Mouse (Mus musculus): ENCODE data around the gene Ranbp17. TPM values are rescaled to one million over a fixed set of nuclear protein-coding genes. Genes with fewer than 3 reads are reported as not detected.

The Ranbp17 gene
- total RNA-seq, 4 experiments from 2014 or later: 7.0 to 9.7 (median 9.3) TPM

DNA sequence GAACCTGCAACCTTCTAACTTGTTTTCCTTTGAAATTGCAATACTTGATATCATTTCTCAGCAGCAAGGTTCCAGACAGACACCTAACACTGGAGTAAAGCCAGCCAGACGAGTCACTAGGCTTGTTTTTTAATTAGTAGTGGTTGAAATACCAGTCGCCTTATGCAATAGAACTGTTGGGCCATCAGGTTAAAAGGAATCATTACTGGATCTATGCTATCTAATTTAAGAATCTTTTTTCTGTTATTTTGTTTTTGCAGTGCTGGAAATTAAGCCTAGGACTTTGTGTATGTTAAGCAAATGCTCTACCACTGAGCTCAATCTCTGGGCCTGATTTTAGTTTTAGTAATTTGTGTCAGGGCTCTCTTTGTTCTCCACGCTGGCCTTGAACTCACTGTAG, 91.3 kb downstream of the Ranbp17 start:
- no peak for DNase-seq (ENCODE audit: low spot score in 2 of 2)

DNA sequence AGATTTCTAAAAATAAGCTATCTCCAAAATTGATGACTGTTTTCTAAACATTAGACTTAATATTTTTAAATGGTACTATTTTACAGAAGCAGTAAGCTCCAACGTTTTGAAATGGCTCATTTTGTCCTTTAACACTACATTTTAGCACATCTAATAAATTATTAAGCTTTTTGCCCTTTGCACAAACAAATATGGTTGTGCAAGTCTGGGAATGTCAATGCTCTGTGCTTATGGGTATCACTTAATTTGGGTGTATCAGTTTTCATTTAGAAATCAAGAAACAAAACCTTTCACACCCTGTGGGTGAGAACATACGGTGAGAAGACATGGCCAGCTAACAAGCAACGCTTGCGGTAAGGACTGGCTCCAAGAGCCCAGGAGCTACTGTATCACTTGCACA, 108.9 kb downstream of the Ranbp17 start:
- DNase-seq (ENCODE audit: low spot score in 2 of 2): no peak

DNA sequence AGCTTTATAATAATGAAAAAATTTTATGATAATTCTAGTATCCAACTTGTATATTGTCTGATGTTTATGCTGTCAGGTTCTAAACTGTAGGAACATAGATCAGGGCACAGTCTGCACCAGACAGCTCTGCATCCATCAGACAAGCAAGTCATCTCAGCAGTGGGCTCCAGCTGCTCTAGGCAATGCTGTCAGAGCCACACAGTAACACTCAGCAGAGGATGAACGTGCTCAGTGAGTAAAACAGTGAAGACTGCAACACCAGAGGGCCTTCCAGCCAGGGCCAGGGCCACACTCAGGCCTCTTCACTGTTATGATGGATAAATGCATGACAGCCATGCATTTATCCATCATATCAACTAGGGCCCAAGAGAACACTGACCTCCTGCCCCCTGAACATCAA, 114.2 kb downstream of the Ranbp17 start:
- no peak for DNase-seq (ENCODE audit: low spot score in 2 of 2)

DNA sequence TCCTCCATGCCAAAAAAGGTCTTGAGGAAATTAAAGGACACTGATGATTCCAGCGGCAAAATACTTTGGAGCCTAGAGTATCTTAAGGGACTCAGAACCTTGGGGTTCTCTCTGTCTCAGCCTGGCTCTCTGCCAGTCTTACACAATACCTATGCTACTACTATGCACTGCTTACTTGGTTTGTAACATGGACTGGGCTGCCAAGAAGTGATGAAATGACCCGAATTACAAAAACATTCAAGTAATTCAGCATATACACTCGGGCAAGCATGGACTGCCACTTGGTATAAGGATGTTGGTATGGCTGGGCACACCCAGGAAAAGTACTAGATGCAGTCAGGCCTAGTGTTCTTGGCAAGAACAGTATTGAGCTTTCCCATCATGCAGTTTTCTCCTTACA, 114.8 kb downstream of the Ranbp17 start:
- DNase-seq (ENCODE audit: low spot score in 2 of 2): no peak

DNA sequence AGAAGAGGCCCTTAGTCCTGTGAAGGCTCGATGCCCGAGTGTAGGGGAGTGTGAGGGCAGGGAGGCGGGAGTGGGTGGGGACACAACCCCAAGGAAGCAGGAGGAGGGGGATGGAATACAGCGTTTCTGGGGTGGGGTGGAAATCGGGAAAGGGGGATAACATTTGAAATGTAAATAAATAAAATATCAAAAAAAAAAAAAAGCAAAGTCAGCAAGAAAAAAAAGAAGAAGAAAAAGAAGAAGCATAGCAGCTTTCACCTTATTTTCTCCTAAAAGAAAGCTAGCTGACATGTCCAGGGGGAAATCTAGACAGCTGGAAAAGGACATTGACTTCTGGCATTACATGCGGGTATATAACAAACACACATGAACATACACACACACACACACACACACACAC, 117.3 kb downstream of the Ranbp17 start:
- no peak for DNase-seq (ENCODE audit: low spot score in 2 of 2)

DNA sequence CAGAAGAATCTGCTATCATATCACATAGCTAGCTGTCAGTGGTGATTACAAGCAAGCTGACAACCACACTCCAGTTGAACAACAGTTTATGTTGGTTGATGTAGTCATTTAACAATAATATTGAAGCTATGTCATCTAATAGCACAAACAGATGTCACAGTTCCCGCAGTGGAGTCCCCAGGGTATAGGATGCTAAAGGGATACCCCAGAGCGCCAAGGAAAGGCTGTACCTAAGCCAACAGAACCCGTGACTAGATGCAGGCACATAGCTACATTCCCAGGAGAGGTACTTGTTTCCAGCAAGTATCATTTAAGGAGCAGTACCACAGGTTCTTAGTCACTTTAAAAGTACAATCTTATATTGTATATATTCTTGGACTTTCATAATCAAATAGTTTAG, 119.5 kb downstream of the Ranbp17 start:
- no peak for DNase-seq (ENCODE audit: low spot score in 2 of 2)

DNA sequence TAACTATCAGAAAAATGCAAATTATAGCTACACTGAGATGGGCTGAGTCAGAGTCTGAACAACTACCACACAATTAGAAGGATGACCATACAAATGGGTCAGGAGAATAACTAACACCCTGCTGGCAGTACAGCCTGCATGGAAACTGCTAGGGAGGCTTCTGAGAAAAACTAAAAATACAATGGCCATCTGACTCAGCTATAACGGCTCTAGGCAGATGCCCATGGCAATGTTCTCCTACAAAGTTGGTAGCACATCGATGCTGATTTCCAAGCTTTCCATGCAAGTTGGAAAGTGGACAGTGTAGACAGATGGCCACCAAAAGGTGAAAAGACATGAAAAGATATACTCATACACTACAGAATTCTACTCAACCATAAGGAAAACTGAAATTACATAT, 124.9 kb downstream of the Ranbp17 start:
- no peak for DNase-seq (ENCODE audit: low spot score in 2 of 2)

DNA sequence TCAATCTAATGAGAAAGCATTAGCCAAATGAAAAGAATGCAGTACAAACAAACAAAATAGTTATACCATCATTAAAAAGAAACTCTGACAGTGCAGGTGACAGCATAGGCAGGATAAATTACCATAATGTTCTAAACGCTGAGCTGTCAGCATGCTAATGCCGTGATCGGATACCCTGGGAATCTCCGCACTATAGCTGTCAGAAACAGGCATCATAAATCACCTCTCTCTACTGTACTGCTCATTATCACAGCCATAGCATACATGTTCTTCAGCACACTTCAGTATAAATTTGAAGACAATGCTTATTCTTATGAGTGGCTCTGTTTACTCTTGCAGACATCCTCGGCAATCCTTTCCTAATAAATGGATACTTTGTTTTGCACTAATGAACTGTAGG, 151.7 kb downstream of the Ranbp17 start:
- DNase-seq (ENCODE audit: low spot score in 2 of 2): no peak

DNA sequence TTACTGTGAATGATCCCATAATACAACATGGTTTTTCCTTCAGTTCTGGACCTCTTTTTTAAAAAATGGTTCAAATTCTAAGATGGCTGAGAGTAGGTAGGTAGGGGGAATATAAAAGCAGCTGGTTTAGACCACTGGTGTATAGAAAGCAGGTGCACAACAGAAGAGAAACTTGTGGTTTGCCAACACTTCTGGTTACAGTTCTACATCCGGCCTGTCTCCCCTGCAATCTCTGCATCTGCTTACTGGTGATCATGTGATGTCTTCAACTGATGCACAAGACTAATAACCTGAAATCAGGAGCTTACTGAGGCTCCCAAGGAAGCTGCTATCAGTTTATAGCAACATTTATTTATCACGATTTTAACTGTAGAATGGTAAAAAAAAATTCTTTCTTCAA, 164.3 kb downstream of the Ranbp17 start:
- no peak for DNase-seq (ENCODE audit: low spot score in 2 of 2)

DNA sequence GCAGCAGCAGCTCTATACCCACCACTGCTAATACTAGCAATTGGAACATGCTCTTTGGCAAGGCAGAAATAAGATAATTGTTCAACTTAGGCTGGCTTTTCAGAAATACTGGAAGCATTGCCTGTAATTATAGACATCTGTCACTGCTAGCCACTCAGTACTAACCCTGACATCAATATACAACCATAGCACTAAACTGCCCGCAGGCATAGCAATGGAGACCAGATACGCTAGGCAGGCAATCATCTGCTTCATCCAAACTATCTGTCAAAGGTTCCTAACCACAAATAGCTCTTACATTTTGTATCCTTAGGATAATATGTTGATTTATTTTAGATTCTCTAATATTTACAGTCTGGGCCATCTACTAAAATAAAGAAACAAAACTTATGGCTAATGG, 171.5 kb downstream of the Ranbp17 start:
- no peak for DNase-seq (ENCODE audit: low spot score in 2 of 2)

DNA sequence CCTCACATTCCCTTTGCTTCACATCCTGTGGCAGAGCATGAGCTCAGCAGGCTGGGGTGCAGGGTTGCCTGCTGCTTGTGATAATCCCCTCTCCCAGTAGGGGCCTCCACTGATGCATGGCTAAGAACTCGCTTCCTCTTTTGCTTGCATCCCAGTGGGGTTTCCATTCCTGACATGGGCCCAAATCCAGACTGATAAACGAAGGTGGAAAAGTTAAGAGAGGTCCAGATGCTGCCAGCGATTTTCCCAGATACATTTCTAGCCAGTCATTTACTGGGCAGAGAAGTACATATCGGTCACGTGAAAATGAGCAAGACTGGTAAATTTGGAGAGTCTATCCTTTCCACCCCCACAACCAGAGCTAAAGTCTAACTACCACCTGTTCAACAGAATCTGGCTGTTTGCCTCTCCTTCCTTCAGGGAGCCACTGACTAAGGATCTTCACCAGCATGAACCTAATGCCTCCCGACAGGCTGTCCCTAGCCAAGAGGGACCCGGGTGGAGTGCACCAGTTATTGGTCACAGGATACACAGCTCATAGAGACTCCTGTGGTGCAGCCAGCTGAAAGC, 176.9 kb downstream of the Ranbp17 start:
- DNase-seq (ENCODE audit: low spot score in 2 of 2): peak in 1 of 2 experiments; percentile 10

DNA sequence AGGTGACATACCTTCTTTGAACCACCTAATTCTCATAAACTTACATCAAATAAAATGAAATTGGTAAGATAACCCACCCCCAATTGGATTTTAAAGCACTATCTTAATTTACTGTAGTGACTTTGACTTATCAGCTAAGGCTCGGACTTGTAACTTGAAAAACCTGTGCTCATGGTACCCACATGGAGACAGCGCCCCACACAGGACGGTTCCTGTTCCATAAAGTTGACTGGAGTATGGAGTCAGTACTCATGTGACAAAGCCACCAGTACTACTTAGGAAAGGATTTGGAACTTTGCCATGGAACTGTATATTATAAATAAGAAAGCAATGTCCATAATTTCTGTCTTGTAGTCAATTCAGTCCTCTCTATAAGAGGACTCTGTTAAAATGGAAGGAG, 177.9 kb downstream of the Ranbp17 start:
- DNase-seq (ENCODE audit: low spot score in 2 of 2): no peak

DNA sequence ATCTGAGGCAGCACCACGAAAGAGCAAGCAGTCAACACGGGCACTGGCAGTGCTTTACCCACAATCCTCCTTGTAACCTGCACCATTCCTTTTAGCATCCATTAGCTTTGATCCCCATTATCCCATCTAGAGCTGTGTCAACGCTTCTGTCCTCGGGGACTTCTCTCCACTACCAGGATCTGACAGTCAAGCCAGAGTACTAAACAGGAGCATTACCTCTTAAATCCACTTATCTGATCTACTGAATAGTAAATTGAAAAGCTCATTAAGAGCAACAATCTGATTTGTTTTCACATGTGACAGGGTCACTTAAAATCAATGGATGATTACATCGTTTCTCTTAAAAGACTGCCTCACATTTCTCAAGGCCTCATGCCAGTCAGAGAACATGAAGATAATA, 181.4 kb downstream of the Ranbp17 start:
- DNase-seq (ENCODE audit: low spot score in 2 of 2): no peak

DNA sequence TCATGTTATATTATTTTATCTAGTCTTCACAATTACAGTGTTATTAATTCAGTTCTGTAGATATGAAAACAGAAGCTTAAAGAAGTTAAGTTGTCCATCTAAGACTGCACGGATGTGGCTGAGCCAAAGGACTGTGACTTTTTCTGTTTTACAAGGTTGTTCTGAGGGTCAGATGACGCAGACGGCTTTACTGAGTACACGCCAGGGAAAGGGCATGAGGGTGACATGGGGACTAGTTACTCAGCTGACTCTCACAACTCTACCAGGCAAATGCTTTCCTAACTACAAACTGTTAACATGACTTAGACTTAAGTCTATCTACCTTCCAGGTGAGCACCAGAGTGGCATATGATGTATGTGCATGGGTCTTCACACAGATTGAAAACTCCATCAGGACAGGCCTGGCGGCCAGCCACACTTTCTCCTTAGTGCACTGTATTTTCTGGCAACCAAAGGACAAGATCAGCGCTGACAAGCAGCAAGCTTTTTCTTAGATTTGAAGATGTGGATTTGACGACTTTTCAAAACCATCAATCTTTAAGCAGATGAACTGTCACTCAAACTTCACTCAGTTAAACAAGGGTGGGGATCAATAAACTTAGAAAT, 194.4 kb downstream of the Ranbp17 start:
- DNase-seq (ENCODE audit: low spot score in 2 of 2): no peak

DNA sequence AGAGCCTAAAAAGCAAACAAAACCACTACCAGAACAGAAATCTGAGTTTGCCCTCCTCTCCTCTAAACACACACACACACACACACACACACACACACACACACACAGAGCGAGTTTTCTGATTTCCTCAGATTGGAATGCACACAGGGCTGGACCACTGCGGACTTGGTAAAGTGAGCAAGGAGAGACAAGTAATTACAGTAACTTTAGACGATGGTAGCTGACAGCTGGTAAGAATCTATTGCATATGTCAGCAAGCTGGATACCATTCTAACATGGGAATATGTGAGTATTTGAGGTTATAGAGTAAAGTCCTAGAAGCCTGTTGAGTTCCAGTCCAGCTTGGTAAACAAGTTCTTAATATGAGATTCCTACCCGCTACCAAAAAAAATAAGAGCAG, 204.0 kb downstream of the Ranbp17 start:
- no peak for DNase-seq (ENCODE audit: low spot score in 2 of 2)

DNA sequence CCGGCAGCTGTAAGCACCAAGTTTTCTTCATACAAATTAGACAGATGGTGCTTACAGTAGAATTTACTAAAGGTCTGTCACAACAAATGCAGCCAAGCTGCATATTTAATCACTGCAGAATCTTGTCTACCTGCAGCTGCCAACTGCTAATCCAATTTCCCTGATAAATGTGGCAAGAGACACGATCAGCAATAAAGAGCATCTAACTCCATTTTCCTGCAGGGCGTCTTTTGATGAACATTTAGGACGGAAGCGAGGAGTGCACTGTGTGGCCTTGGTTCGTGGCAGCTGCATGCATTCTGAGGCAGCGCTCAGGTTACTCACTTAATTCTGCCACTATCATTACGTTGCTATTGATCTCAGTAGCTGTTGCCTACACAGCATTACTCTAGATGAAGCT, 212.7 kb downstream of the Ranbp17 start:
- no peak for DNase-seq (ENCODE audit: low spot score in 2 of 2)

DNA sequence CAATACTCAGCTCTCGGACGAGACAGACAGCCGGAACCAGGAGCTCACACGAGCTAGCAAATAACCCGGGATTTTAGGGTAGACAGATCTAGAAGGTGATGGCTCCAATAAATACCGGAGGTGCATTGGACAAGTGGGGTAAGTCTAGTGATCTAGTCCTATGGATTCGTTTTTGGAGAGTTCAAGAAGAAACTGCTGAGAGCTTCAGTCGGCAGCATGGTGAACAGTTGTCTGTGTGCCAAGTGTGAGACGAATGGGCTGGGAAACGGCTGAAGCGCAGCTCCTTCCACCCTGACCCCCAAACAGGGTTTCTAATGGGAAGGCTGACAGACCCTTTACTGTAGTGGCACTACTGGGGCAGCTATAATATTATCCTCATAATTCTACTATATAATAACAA, 214.2 kb downstream of the Ranbp17 start:
- no peak for DNase-seq (ENCODE audit: low spot score in 2 of 2)

DNA sequence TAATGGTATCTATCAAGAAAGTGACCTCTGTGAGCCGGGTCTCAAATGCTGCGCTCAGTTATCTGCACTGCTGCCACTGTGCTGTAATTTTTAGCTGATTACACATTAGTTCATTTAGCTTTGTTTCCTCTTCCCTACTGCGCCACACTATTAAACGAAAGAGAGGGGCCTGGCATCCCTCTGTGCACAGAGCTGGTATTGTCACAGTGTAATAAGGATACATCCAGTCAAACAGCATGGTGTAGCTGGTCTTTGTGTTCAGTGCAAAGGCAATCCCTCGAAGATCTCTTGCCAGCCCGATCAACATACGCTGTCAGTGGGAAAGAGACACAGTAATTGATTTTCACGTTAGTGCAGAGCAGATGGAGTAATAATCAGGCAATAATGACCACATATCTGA, 216.4 kb downstream of the Ranbp17 start:
- DNase-seq (ENCODE audit: low spot score in 2 of 2): no peak

DNA sequence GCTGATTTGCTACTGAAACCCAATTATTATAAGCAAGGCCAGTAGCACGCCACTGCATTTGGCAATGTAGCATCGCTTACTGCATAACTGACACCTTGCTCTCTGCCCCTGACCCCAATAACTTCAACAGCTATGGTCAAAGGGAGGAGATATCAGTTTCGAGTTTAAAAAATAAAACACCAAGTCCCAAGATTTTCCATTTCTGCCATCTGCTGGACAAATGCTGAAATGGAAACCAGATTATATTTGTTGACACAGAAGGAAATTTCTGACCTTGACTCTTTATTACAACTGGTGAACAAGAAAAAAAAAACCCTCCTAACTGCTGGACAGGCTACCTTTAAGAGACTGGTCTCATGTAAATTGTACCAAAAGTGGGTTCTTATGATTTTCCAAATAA, 218.1 kb downstream of the Ranbp17 start:
- no peak for DNase-seq (ENCODE audit: low spot score in 2 of 2)

DNA sequence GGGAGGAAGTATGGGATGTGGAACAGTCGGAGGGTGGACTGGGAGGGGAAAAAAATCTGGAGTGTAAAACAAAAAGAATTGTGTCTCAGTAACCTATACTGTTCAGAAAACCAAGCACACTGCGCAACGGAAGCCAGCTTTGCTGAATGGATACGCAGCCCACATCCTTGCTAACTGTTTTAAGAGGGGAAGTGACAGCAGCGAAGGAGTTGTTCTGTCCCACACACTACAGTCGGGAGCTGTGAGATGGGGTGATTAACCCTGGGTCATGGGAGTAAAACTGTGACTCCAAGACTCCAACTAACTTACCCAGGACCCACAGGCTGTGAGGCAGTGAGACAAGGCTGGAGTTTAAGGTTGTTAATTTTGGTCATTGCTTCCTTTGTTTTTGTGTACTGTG, 219.5 kb downstream of the Ranbp17 start:
- no peak for DNase-seq (ENCODE audit: low spot score in 2 of 2)

DNA sequence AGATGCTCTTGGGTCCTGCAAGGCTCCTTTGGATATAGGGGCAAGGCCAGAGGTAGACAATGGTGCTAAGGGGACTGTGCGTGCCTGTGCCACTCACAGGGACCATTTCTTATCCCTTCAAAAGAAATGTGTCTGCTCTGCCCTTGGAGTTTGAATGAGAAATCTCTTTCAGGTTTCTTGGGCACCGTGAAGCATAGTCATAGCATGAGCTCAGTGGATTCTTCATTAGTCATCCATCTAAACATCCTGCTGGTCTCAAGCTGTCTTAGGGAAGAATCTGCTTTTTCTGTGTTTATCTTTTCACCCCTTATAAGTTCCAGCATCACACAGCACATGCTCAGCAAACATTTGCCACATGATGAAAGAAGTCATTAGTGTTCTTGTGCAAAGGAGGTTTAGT, 235.0 kb downstream of the Ranbp17 start:
- DNase-seq (ENCODE audit: low spot score in 2 of 2): no peak

DNA sequence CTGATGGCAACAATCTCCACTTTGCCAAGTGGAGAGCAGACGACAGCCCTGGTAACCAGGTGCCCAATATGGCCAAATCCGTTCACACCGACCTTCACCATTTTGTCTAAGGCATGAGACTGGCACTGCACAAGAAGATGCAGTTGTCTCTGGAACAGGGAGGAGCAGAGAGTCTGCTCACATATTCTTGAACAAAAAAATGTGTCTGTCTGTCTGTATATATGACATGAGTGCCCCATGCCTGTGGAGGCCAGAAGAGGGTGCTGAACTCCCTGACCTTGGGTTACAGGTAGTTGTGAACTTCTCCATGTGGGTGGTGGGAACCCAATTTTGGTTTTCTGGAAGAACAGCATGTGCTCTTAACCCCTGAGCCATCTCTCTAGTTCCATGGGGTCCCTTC, 236.9 kb downstream of the Ranbp17 start, which contains the start of gene Gm12117:
TSS of gene Gm12117 (minus strand) at position 101 of the 400 bp plus-strand sequence.
- DNase-seq (ENCODE audit: low spot score in 2 of 2): no peak

DNA sequence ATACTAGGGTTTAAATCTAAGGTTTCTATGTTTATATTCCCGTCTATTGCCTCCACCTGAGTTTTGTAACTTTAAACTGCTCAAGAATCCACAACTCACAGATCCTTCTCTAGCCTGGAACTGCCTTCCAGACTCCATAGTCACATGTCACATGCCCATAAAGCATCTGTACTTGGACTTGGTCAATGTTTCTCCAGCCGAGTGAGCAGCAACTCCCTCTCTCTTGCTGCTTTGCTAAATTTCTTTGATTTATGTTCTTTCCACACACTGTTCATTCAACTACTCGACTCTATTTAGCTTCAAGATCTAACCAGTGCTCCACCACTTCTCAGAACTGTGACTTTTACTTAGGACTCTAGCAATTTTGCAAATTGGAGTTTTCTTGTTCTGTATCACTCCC, 238.7 kb downstream of the Ranbp17 start:
- DNase-seq (ENCODE audit: low spot score in 2 of 2): no peak

DNA sequence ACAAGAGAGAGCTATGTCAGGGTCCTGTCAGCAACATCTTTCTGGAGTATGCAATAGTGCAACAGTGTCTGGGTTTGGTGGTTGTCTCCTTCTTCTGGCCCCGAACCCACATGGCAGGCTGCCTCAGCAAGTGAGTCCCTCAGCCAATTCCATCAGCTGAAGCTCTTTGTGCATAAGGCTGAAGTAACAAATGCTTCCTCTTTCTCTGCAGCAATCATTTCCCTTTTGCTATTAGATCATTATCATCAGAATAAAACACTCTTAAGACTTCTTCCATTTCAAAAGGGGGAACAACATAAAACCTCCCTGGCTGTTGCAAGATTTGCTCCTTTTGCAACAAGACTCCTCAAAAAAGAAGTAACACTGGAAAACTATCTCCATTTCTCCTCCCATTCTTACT, 239.3 kb downstream of the Ranbp17 start:
- DNase-seq (ENCODE audit: low spot score in 2 of 2): no peak
